Mouse (Mus musculus) v-Abl transformed pro-B cells (cell line): ENCODE measurements around the gene BC030867.

ENCODE experiments used
- in situ Hi-C, 2 experiments: fragments of 400-800 bp; cut with MboI; formaldehyde crosslinking; loops; one replicate each; pipeline ENCODE4 v1.15.1; 2025; ENCODE audit not compliant: unreplicated experiment in 2 of 2

The BC030867 gene

GRCm38 (mm10) chr11:102248630-102249230 lies at the start of gene BC030867:
Gene BC030867 (plus strand): TSS chr11:102248882.
- in situ Hi-C loops: loop anchor here in 1 of 2 experiments (25.0 kb wide), 1 partner anchor 461 kb away; the partner anchor contains the start of gene Etv4

GRCm38 (mm10) chr11:102199856-102200255 lies 48.8 kb upstream of the BC030867 start:
- in situ Hi-C loops: no loop called here

GRCm38 (mm10) chr11:102201408-102201821 lies 47.3 kb upstream of the BC030867 start:
- in situ Hi-C loops: no loop called here

GRCm38 (mm10) chr11:102206481-102206880 lies 42.2 kb upstream of the BC030867 start:
- in situ Hi-C loops: no loop called here

- in situ Hi-C loops: no loop called here
Measured at GRCm38 (mm10) chr11:102207825-102208777, 40.6 kb upstream of the BC030867 start.

GRCm38 (mm10) chr11:102208846-102209245 lies 39.8 kb upstream of the BC030867 start:
- in situ Hi-C loops: no loop called here

GRCm38 (mm10) chr11:102209742-102210141 lies 38.9 kb upstream of the BC030867 start:
- in situ Hi-C loops: no loop called here

GRCm38 (mm10) chr11:102210185-102210584 lies 38.5 kb upstream of the BC030867 start:
- in situ Hi-C loops: no loop called here

- in situ Hi-C loops: no loop called here
Measured at GRCm38 (mm10) chr11:102211011-102211410, 37.7 kb upstream of the BC030867 start.

GRCm38 (mm10) chr11:102211936-102212341 lies 36.7 kb upstream of the BC030867 start:
- in situ Hi-C loops: no loop called here

GRCm38 (mm10) chr11:102214430-102215156 lies 34.1 kb upstream of the BC030867 start:
- in situ Hi-C loops: no loop called here

GRCm38 (mm10) chr11:102215511-102215910 lies 33.2 kb upstream of the BC030867 start:
- in situ Hi-C loops: no loop called here

- in situ Hi-C loops: no loop called here
Measured at GRCm38 (mm10) chr11:102216056-102216885, 32.4 kb upstream of the BC030867 start.

GRCm38 (mm10) chr11:102216886-102217240 lies 31.8 kb upstream of the BC030867 start:
- in situ Hi-C loops: no loop called here

- in situ Hi-C loops: no loop called here
Measured at GRCm38 (mm10) chr11:102217396-102217795, 31.3 kb upstream of the BC030867 start.

GRCm38 (mm10) chr11:102217876-102218430 lies 30.7 kb upstream of the BC030867 start:
- in situ Hi-C loops: no loop called here

GRCm38 (mm10) chr11:102218783-102219182 lies 29.9 kb upstream of the BC030867 start:
- in situ Hi-C loops: no loop called here

GRCm38 (mm10) chr11:102219247-102219993 lies 29.3 kb upstream of the BC030867 start:
- in situ Hi-C loops: no loop called here

GRCm38 (mm10) chr11:102219994-102220346 lies 28.7 kb upstream of the BC030867 start:
- in situ Hi-C loops: loop anchor here in 1 of 2 experiments (5.0 kb wide), 1 partner anchor 33 kb away; the partner anchor contains the start of genes G6pc3 and Lsm12
